Mouse (Mus musculus) liver, adult (tissue): Measurements from ENCODE around the gene Flot2.

Experiments
- GATA4 ChIP-seq: IDR thresholded peaks from 2 replicates; pipeline ENCODE4 v1.6.1; 2014; ENCODE audit warnings: mild to moderate bottlenecking, low read length; ENCODE audit not compliant: insufficient replicate concordance

The Flot2 gene

DNA sequence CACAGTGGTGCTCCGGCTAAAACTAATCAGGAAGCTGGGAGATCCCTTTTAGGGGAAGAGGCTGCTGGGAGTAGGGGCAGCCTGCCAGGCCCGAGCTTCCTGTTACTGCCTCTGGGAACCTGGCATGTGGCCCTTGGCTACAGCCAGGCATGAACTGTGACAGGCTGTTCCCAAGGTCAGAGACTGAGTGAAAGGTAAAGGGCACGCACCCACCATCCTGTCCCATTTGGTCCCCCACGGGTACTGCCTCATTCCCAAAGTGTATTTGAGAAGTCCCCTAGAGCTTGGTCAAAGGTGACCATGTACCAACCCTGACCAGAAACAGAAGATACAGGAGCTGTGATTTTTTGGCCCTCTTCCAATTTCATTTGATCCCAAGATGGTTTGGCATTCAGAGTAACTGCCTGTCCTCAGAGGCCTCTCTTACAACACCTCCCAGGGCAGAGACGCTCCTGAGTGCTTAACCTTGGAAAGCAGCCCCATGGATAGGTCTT, 7.1 kb downstream of the Flot2 start:
- TF ChIP-seq GATA4, result no peak

DNA sequence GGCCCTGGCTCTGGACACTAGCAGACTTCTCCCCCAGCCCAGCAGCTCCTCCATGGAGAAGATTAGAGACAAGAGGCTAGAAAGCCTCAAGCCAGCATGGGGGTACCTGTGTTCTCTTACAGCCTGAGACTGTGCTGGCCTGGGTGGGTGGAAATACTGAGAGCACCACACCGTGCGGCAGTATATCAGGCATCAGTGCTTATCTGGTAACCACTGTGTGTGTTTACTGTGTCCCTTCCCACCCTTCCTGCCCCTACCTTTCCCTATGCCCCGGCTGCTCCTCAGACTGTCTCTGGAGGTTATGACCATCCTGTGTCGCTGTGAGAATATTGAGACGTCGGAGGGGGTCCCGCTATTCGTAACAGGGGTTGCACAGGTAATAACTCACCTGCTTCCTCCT, 15.3 kb downstream of the Flot2 start:
- TF ChIP-seq GATA4, result no peak

DNA sequence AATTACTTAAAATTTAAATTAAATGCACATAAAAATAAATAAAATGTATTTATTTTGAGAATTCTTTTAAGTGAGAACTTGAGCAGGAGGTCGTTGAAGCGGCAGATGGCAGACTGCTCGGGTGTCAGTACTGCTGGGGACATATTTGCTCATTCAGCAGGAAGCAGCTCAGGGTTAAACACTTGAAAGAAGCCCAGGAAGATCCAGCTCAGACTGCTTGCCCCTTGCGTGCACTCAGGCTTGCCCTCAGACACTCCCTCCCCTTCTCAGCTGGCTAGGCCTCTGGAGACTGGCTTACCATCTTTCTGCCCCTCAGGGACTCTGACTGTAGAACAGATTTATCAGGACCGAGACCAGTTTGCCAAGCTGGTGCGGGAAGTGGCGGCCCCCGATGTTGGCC, 19.2 kb downstream of the Flot2 start:
- no peak for TF ChIP-seq GATA4

DNA sequence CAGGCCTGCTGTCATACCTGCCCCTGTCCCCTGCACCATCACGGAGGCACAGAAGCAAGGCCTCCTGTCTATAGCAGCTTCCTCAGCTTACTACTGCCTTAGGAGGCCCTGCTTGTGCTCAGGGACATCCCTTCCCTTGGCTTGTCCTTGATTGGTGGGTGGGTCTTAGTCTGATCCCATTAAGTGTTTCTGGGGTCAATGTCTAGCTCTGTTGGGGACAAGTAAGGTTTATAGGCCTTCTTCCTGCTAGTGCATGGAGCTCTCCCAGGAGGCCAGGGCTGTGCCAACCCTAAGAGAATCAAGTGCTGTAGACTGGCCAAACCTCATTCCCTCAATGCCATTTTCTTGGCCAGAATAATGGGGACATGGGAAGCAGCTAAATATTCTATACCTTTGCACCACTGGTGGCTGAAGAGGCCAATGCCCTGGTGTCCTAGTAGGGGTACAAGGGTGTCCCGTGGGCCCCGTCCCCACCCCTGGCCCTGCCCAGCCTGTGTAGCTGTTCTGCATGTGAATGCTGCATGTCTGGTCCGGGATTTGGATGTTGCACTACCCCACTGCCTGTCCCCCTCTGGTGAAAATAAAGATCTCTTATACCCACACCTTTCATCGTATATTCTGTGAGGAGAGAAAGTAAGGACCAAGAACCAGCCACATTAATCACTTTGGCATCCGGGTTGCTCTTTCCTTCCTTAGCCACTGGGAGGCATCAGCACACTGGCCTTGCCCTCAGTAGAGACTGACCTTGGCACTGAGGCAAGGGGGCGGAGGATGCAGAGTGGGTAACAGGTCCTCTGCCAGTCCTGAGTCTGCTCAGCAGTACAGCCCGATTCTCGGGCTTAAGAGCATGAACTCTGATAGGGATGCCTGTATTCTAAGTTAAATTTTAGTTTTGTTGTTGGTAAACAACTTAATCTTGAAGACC, 22.4 kb downstream of the Flot2 start:
- no peak for TF ChIP-seq GATA4

DNA sequence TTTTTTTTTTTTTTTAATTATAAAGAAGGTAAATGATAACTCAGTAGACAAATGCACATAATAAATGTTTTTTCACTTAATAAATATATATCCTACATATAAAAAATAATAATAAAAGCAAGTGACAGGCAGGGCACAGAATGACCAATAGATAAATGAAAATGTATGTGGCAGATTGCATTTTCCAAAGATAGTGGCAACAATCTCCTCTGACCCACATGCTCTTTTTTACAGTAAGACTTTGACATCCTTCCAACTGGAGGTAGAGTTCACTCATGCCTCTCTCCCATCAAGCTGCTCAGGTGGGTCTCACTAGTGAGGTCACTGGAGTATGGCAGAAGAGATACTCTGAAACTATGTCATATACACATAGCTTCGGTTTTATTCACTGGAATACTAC, 24.8 kb downstream of the Flot2 start:
- TF ChIP-seq GATA4, result no peak

DNA sequence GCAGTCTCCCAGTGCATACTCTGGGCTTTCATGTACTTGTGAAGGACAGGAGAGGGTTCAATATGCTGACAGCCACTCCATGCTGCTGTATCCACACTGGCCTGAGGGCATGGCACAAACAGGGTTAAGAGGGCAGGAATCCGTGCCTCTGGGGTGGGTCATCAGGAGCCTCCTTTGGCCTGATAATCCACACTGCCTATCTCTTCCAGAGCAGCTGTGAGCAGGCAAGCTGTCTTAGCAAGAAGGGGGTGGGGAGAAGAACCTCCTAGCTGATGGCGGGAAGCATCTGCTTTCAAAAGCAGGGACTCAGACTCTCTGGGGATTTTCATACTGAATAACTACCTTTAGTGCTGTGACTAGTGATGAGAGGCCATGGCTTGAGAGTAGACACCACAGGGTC, 28.2 kb downstream of the Flot2 start:
- TF ChIP-seq GATA4, result no peak

DNA sequence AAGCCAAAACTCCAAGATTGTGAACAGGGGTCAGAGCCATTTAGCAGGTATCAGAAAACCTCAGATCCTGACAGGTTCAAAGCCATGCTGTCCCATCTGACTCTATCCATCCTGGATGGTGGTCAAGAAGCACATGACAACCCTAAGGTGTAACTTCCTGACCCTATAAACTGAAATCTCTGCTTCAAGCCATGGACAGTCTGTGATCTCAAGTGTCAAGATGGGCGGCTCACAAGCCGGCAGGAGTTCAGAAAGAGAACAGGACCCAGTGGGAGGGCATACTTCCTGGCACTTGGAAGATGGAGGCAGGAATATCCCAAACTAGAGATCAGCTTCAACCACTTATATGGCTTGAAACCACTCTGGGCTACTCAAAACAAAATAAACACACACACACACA, 28.9 kb downstream of the Flot2 start:
- TF ChIP-seq GATA4, result no peak

DNA sequence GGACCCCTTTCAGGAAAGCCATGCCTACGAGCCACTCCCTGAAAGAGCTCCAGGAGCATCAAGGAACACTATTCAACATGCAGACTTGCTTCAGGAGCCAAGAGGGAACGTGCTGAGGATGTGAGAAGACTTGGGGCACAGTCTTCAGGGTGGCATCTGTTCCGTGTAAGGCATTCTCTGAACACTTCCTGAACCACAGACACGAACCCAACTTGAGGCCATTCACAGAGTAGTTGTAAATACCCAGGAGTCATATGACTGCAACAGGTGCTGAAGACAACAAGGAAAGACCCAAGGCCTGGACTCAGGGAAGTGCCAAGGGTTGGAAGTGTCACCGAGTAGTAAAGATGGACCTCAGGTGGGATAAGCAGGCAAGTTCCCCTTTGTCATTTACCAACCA, 29.8 kb downstream of the Flot2 start:
- no peak for TF ChIP-seq GATA4

DNA sequence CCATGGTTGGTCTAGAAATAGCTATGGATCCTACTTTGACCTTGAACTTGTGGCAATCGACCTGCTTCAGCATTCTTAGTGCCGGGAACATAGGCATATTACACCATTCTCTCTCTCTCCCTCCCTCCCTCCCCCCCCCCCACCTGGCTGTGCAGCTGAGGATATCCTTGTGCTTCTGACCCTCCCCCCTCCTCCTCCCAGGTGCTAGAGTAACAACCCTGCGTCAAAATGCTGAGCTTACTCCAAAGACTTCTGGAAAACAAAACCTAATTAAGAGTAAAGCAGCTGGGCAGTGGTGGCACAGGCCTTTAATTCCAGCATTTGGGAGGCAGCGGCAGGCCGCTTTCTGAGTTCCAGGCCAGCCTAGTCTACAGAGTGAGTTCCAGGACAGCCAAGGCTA, 31.4 kb downstream of the Flot2 start:
- no peak for TF ChIP-seq GATA4

DNA sequence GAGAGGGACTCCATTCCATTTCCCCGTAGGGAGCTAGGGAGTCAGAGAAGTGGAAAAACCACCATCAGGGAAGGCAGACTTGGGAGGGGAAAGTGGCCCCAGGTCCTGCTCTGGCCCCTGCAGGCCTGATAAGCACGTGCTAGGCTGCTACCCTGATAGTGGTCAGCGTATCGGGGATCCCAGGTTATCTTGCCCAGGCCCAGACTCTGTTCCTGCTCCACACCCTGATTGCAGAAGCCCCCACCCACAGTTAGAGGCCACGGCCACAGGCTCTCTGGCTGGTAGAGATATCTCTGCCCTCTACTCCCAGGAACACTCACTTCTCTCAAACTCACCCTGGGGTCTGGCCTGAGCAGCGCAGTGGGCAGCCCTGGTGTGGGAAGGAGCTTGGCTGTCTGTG, 31.9 kb downstream of the Flot2 start:
- no peak for TF ChIP-seq GATA4

DNA sequence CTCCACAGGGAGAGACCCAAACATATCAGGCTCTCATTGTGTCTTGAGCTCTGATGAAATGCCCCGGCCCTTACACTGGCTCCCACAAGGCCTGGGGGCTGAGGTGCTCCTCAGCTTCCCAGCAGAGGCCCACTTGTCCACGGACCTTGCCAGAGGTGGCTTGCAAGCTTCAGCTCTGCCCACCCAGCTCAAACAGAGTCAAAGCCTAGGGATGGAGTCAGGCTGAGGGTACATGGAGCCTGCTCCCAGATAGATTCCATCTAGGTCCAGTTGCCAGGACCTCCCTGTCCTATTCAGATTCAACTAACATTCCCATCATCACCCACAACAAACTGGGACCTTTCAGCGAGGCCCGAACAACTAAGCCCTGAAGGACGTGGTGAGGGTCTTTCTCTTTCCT, 34.2 kb downstream of the Flot2 start:
- no peak for TF ChIP-seq GATA4

DNA sequence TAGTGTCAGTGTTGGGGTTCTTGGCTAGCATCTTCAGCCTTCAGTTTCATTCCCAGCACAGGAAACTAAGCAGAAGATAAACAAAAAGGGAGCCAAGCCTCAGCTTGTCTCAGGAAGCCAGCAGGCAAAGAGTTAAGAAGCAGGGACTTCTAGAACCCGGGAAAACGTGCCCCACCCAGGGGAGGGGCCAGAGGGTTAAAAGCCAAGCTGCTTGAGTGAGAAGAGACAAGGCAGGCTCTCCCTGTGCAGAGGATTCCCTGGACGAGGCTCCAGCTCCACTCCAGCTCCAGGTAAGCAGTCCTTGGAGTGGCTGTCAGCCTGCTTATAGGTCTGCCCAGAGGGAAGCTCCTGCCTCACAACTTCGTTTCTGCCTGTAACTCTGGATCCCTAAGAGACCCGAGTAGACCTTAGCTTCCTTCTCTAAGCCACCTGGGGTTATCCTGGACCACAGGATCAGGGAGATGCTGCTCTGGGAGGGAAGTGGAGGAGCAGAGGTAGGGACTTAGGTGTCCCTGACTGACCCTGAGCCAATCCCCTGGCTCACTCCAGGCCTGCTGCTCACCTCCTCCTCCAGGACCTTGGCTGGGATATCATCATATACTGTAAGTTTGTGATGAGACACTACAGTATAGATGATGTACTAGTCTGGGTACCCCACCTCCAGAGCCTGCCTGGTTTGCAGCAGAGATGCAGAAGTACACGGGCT, 34.8 kb downstream of the Flot2 start:
- TF ChIP-seq GATA4, result no peak

DNA sequence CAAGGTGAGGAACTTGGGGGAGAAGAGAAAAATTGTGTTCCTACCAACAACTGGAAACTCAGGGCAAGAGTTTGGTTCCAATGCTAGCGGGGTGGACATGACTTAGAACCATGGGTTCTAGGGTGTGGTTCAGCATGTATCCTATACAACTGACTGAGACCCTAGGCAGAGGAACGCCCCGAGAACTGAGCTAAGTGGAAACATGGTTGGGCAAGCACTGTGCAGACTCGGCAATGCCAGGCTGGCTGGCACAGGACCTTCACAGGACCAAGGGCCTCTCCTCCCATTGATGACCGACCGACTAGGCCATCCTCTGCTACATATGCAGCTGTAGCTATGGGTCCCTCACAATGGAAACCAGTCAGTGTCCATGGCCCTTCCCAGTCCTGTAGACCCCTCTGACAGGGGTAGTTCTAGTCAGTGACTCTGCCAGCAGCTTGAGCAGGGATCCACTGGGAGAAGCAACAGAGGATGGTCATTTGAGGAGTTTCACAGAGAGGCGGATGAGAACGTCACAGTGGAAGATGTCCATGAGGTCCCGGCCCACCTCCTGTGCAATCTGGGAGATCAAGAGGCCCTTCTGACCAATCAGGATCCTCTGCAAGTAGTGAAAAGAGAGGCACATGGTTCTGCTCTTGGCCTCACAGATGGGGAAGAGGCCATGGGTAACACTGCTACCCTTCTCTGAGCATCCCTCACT, 36.0 kb downstream of the Flot2 start:
- no peak for TF ChIP-seq GATA4

DNA sequence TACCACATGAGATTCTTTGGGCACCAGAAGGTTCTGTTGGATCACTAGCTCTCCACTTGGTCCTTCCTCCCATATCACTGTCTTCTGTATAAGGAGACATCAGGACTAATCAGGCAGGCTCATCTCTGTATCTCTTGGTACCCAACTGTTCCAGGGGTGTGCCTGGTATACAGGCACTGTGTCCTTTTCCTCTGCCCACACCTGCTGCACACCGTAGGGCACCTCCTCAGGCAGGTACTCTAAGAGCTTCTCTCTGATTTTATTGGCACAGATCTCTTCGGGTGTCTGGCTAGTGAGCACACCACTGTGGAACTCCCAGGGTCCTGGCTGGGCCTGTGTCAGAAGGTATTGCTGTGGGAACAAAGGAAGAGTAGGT, 36.5 kb downstream of the Flot2 start:
- no peak for TF ChIP-seq GATA4

DNA sequence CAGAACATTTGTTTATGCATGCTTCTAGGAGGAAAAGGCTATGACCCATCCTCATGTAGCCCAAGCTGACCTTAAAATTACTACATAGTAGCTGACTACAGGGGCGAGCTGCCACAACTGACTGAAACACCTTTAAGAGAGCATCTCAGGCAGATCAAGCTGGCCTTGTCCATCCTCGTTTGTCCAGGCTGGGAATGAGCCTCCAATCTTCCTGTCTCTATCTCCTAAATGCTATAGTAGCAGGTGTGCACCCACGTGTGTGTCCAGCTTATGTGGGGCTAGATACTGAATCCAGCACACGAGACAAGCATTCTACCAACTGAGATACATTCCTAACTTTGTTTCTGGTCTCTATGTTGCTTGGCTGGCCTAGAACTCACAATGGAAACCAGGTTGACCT, 36.9 kb downstream of the Flot2 start:
- no peak for TF ChIP-seq GATA4

DNA sequence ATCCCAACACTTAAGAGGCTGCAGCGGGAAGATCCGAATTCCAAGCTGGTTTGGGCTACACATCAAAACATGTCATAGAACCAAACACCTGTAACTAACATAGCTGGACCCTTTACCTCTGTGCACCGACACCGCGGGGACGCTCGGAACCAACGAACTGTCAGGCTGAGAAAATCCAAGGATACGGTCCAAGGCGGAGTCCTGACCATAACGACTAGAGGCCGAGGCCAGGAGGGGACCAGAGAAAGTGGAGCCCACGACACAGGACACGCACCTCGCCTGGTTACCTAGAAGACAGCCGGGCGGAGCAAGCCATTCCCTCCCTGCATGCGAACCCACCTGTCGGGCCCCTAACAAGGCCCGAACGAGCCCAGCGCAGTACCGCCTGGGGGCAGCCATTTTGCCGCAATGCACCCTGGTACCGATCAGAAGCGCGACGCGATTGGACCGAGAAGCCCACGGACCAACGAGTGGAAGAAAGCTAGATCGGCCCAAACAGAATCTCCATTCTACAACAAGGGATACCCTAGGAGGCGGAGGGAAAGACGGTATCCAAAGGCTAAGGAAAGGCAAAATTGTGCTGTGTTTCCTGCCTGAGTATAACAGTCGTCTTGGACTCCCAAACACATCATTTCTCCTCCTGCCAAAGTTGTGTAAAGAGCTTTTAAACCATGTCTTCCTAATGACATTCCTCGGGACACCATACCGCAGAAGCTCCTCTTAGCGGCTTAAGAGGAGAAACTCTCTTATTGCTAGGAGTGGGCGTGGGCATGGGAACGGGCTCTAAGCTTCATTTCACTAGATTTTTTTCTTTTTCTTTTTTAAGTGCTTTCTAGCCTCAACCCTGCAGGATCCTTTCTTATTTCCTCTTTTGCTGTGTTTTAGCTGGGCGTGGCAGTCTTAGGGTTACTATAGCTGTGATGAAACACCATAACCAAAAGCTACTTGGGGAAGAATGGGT, 42.5 kb downstream of the Flot2 start, which contains the start of gene Eral1:
Eral1 (minus strand) TSS at position 423 of the 961 bp plus-strand sequence.
- peak; percentile 43; the same call in 1 of the 2 replicates for TF ChIP-seq GATA4
